Comparison of ENCODE assay signal across 23 mouse cellular contexts in genomic region chr11:96895886-96896285, GRCm38 (mm10). TPM values are rescaled to one million over a fixed set of nuclear protein-coding genes. Genes with fewer than 3 reads are reported as not detected.
DNase-seq lines count a peak whose midpoint lies in the region; ATAC-seq and TF ChIP-seq lines count a peak whose summit lies in the region.
"Had no signal": no experiment of that assay in that cellular context is flagged by ENCODE, and none has a peak within 500 bp of the region (broad histone marks: within the 10 kb centered on the region; RNA-seq: fewer than 3 reads in every experiment).

No protein-coding gene starts in this region.

- H3K79me2 ChIP-seq in heart, adult 2 months (replicated peaks; ENCODE audit: control insufficient read depth, insufficient read depth, low read length): no peaks in the 10 kb centered on the region

- no peaks in the 10 kb centered on the region for H3K36me3 ChIP-seq in heart, adult 2 months (ENCODE audit: control insufficient read depth, insufficient read depth, low read length)
- no peaks in the 10 kb centered on the region for H3K36me3 ChIP-seq in heart, embryonic 10.5 days
- no peaks in the 10 kb centered on the region for H3K36me3 ChIP-seq in lung, embryonic 14.5 days (ENCODE audit: insufficient read depth)
- H3K36me3 ChIP-seq: heart, embryonic 13.5 days; midbrain, embryonic 13.5 days had no signal

- H3K4me2 ChIP-seq in lung, embryonic 14.5 days: no peak overlapping the region
- H3K4me2 ChIP-seq: heart, embryonic 13.5 days; midbrain, embryonic 13.5 days had no signal

- TF ChIP-seq EP300 in heart, adult 2 months (IDR thresholded peaks at IDR 0.05; ENCODE audit: insufficient read depth, low read depth, low read length): no peak

- WGBS in heart, adult 2 months: 52% methylated on average over 4 of the region's 4 CpGs
- WGBS in heart, embryonic 10.5 days: 76% methylated on average over 4 of the region's 4 CpGs
- WGBS in lung, embryonic 14.5 days: 80% methylated on average over 4 of the region's 4 CpGs

- no peaks in the 10 kb centered on the region for H3K9me3 ChIP-seq in heart, embryonic 10.5 days
- no peaks in the 10 kb centered on the region for H3K9me3 ChIP-seq in lung, embryonic 14.5 days (ENCODE audit: low read depth, low read length)
- H3K9me3 ChIP-seq: heart, embryonic 13.5 days; midbrain, embryonic 13.5 days had no signal

- peak overlapping the region; percentile 48 for H3K27ac ChIP-seq in heart, adult 2 months
- no peak overlapping the region for H3K27ac ChIP-seq in heart, embryonic 10.5 days
- no peak overlapping the region for H3K27ac ChIP-seq in lung, embryonic 14.5 days (ENCODE audit: low read depth)
- peak overlapping the region; percentile 35; the same call in 1 of the 2 replicates for H3K27ac ChIP-seq in embryonic fibroblast, embryonic 13.5 days (ENCODE audit: insufficient read depth, low read length)
- H3K27ac ChIP-seq: heart, embryonic 13.5 days had no signal

- intact Hi-C loops in heart, adult 2 months (cut with DNase I): no loop called here

- H3K9ac ChIP-seq in heart, adult 2 months (ENCODE audit: low read depth, low read length): no peak overlapping the region
- H3K9ac ChIP-seq in lung, embryonic 14.5 days: no peak overlapping the region
- H3K9ac ChIP-seq: heart, embryonic 13.5 days; liver, postnatal 0 days; midbrain, embryonic 13.5 days had no signal

- no peak for TF ChIP-seq POLR2A in heart, adult 2 months (IDR thresholded peaks at IDR 0.05; ENCODE audit: insufficient read depth, low read depth, low read length)
- no peak for TF ChIP-seq POLR2A in embryonic fibroblast, embryonic 13.5 days (IDR thresholded peaks at IDR 0.05; ENCODE audit: low read depth, low read length)

- H3K4me1 ChIP-seq in heart, adult 2 months (ENCODE audit: control insufficient read depth, insufficient read depth, low read length): peaks cover 5% of the 10 kb centered on the region
- H3K4me1 ChIP-seq in heart, embryonic 10.5 days: peaks cover 37% of the 10 kb centered on the region
- no peaks in the 10 kb centered on the region for H3K4me1 ChIP-seq in lung, embryonic 14.5 days (ENCODE audit: insufficient read depth)
- peaks cover 6% of the 10 kb centered on the region; the same call in 1 of the 2 replicates for H3K4me1 ChIP-seq in embryonic fibroblast, embryonic 13.5 days (ENCODE audit: control insufficient read depth, insufficient read depth, low read length)
- H3K4me1 ChIP-seq: heart, embryonic 13.5 days had no signal

- H3K4me3 ChIP-seq in heart, adult 2 months: no peak overlapping the region
- no peak overlapping the region for H3K4me3 ChIP-seq in heart, embryonic 10.5 days
- no peak overlapping the region for H3K4me3 ChIP-seq in lung, embryonic 14.5 days (ENCODE audit: low read depth, low read length)
- H3K4me3 ChIP-seq in embryonic fibroblast, embryonic 13.5 days (ENCODE audit: insufficient read depth, low read length): no peak overlapping the region
- H3K4me3 ChIP-seq: heart, embryonic 13.5 days; midbrain, embryonic 13.5 days had no signal

- DNase-seq in heart, adult 2 months: no peak
- no peak for DNase-seq in heart, embryonic 10.5 days (ENCODE audit: low spot score)
- DNase-seq in lung, embryonic 14.5 days: peak; percentile 38
- no peak for DNase-seq in lung, postnatal 25 days (ENCODE audit: low spot score)
- peak; percentile 56 for DNase-seq in 416B (ENCODE audit: low read depth)
- DNase-seq in cerebellum, postnatal 4 days (ENCODE audit: low spot score in 2 of 2): no peak
- DNase-seq: adrenal gland, adult 8-10 months; cerebellum, postnatal 10 days; gastrocnemius, postnatal 36 days; heart, postnatal 4 days; kidney, adult 8-10 months; kidney, postnatal 14 days; liver, postnatal 0 days; lung, postnatal 36 days; retina, postnatal 1 day; thymus, adult 2 months had no signal

- TF ChIP-seq CTCF in heart, adult 2 months (IDR thresholded peaks at IDR 0.05): no peak
- TF ChIP-seq CTCF in lung, embryonic 14.5 days (IDR thresholded peaks at IDR 0.05; ENCODE audit: low read depth): no peak
- no peak for TF ChIP-seq CTCF in embryonic fibroblast, embryonic 13.5 days (IDR thresholded peaks at IDR 0.05; ENCODE audit: borderline replicate concordance, insufficient read depth, low read length)

- no peaks in the 10 kb centered on the region for H3K27me3 ChIP-seq in heart, adult 2 months (ENCODE audit: control insufficient read depth, insufficient read depth, low read length)
- H3K27me3 ChIP-seq in heart, embryonic 10.5 days (ENCODE audit: insufficient read depth, poor library complexity, severe bottlenecking): peaks cover 4% of the 10 kb centered on the region; the same call in 1 of the 2 replicates
- H3K27me3 ChIP-seq in lung, embryonic 14.5 days (ENCODE audit: insufficient read depth, low read length): no peaks in the 10 kb centered on the region
- H3K27me3 ChIP-seq: heart, embryonic 13.5 days; midbrain, embryonic 13.5 days; Patski had no signal

- no peak for ATAC-seq in lung, embryonic 14.5 days (ENCODE audit: insufficient read depth)
- ATAC-seq: liver, postnatal 0 days; midbrain, embryonic 13.5 days; Patski had no signal

RNA-seq across cellular contexts. Expression of gene Cdk5rap3, which starts 20.4 kb away (rescaled TPM):
- total RNA-seq in heart, adult 2 months (2021): 10 to 100 TPM; 17.4 to 25.2 TPM
- 13.8 and 17.5 TPM in 2 replicates for polyA plus RNA-seq in heart, adult 2 months (2012; rRNA removed)
- 68.3 and 84.3 TPM in 2 replicates for polyA plus RNA-seq in heart, embryonic 10.5 days (2016; fragmentation: Nextera tagmentation; extraction: Ambion mirVana)
- 61.8 and 63.8 TPM in 2 replicates for polyA plus RNA-seq in lung, embryonic 14.5 days (2014; fragmentation: Nextera tagmentation; extraction: Ambion mirVana)
- 47.6 and 55.7 TPM in 2 replicates for polyA plus RNA-seq in embryonic fibroblast, embryonic 13.5 days (2011; ENCODE audit: insufficient read length, low read depth, missing spikeins)

RNA-seq across cellular contexts. Expression of gene Prr15l, which starts 32.0 kb away (rescaled TPM):
- total RNA-seq in heart, adult 2 months (2021): 1 to 10 TPM in 1 of 2 experiments, under 1 TPM in 1; 0.93 to 2.1 TPM
- polyA plus RNA-seq in heart, adult 2 months (2012; rRNA removed): 0.70 and 2.5 TPM in 2 replicates
- 0.90 and 1.5 TPM in 2 replicates for polyA plus RNA-seq in heart, embryonic 10.5 days (2016; fragmentation: Nextera tagmentation; extraction: Ambion mirVana)
- 24.1 and 30.8 TPM in 2 replicates for polyA plus RNA-seq in lung, embryonic 14.5 days (2014; fragmentation: Nextera tagmentation; extraction: Ambion mirVana)
- not detected in 2 replicates for polyA plus RNA-seq in embryonic fibroblast, embryonic 13.5 days (2011; ENCODE audit: insufficient read length, low read depth, missing spikeins)
- total RNA-seq: gastrocnemius, postnatal 36 days; layer of hippocampus, adult 8-10 months; left cerebral cortex, adult 18-20 months; left cerebral cortex, postnatal 36 days had no signal
- polyA plus RNA-seq: midbrain, embryonic 13.5 days had no signal

RNA-seq across cellular contexts. Expression of gene Copz2, which starts 46.2 kb away (rescaled TPM):
- 10 to 100 TPM; 35.0 to 36.9 TPM for total RNA-seq in heart, adult 2 months (2021)
- polyA plus RNA-seq in heart, adult 2 months (2012; rRNA removed): 55.0 and 76.6 TPM in 2 replicates
- polyA plus RNA-seq in heart, embryonic 10.5 days (2016; fragmentation: Nextera tagmentation; extraction: Ambion mirVana): 86.6 and 90.1 TPM in 2 replicates
- polyA plus RNA-seq in lung, embryonic 14.5 days (2014; fragmentation: Nextera tagmentation; extraction: Ambion mirVana): 144 and 151 TPM in 2 replicates
- polyA plus RNA-seq in embryonic fibroblast, embryonic 13.5 days (2011; ENCODE audit: insufficient read length, low read depth, missing spikeins): 172 and 187 TPM in 2 replicates

RNA-seq across cellular contexts. Expression of gene Pnpo, which starts 47.9 kb away (rescaled TPM):
- total RNA-seq in heart, adult 2 months (2021): 10 to 100 TPM; 12.9 to 13.0 TPM
- 21.3 and 22.0 TPM in 2 replicates for polyA plus RNA-seq in heart, adult 2 months (2012; rRNA removed)
- polyA plus RNA-seq in heart, embryonic 10.5 days (2016; fragmentation: Nextera tagmentation; extraction: Ambion mirVana): 69.3 and 72.6 TPM in 2 replicates
- polyA plus RNA-seq in lung, embryonic 14.5 days (2014; fragmentation: Nextera tagmentation; extraction: Ambion mirVana): 18.4 and 19.5 TPM in 2 replicates
- polyA plus RNA-seq in embryonic fibroblast, embryonic 13.5 days (2011; ENCODE audit: insufficient read length, low read depth, missing spikeins): 6.8 and 8.3 TPM in 2 replicates

Comparison
In these comparisons a context has a peak if more than half of its experiments do, and no peak if none do; other contexts are left out.
1. DNase-seq: peak in lung, embryonic 14.5 days (single experiment) and 416B (single experiment); none in heart, adult 2 months (0 of 2), heart, embryonic 10.5 days (single experiment), lung, postnatal 25 days (single experiment) and cerebellum, postnatal 4 days (0 of 2).
2. H3K27ac ChIP-seq: peak in heart, adult 2 months (single experiment) and embryonic fibroblast, embryonic 13.5 days (single experiment); none in heart, embryonic 10.5 days (single experiment) and lung, embryonic 14.5 days (single experiment).